Mouse (Mus musculus): ENCODE measurements around the gene Cyth2.

DNA sequence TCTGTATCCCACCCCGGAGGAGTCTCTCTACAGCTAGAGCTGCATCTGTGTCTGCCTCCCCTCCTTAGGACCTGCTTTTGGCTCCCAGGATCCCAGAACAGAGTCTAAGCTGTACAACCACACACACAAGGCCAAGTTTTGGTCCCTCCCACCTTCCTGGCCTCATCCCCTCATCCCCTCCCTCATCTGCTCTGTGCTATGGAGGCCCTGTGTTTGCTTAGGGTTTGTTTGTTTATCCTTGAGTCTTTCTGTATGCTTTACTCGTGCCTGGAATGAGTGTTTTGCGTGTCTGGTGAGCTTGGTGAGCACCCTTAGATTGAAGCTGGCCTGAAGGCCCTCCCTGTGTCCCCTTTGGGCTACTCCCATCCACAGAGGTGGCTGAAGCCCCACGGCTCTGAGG is 44.6 kb upstream of the Cyth2 start:
- TF ChIP-seq CTCF (IDR thresholded peaks at IDR 0.05; ENCODE audit: control insufficient read depth, insufficient read depth, low read length) (no peak), POLR2A (IDR thresholded peaks at IDR 0.05; ENCODE audit: borderline replicate concordance, control insufficient read depth, low read depth, low read length) (no peak)
